Mouse (Mus musculus): Measurements from ENCODE around the gene Gm6401.
"Not testable (repeated sequence)": the region's sequence is repeated elsewhere in the genome, so short reads cannot be mapped to it uniquely, and the experiment has no call there.

Gene Gm6401

GRCm38 (mm10) chr14:41967827-41968226, at the start of gene Gm6401:
Gene Gm6401, minus strand, starts transcription at chr14:41967927.
- DNase-seq = not testable (repeated sequence)

- DNase-seq = not testable (repeated sequence)
These were observed 15.5 kb upstream of the Gm6401 start, which contains the start of gene Gm3543 for GRCm38 (mm10) chr14:41983225-41983624. Gene Gm3543, minus strand, starts transcription at chr14:41983325.

- not testable (repeated sequence) for DNase-seq
These were observed 869 bp upstream of the Gm6401 start for GRCm38 (mm10) chr14:41968596-41968995.

- DNase-seq = not testable (repeated sequence)
These were observed 3.6 kb downstream of the Gm6401 start for GRCm38 (mm10) chr14:41964095-41964494.

- DNase-seq = not testable (repeated sequence)
These were observed 24.0 kb downstream of the Gm6401 start, which contains the start of gene 1700024B05Rik for GRCm38 (mm10) chr14:41943695-41944094. Gene 1700024B05Rik, plus strand, starts transcription at chr14:41943995.

- DNase-seq = not testable (repeated sequence)
These were observed 43.1 kb downstream of the Gm6401 start, which contains the start of gene 1700049E17Rik1 for GRCm38 (mm10) chr14:41924649-41925048. Gene 1700049E17Rik1, plus strand, starts transcription at chr14:41924949.
